Mouse (Mus musculus) E14TG2a.4 (cell line): ENCODE results near the gene Med20.

ENCODE experiments used
- CTCF ChIP-seq: conservative IDR thresholded peaks from 2 replicates; pipeline ENCODE4 v1.5.1; 2014; ENCODE audit warnings: low read length
- NANOG ChIP-seq: IDR thresholded peaks from 2 replicates; pipeline ENCODE4 v1.6.1; 2014; ENCODE audit warnings: borderline replicate concordance, low read length, mixed read lengths

DNA sequence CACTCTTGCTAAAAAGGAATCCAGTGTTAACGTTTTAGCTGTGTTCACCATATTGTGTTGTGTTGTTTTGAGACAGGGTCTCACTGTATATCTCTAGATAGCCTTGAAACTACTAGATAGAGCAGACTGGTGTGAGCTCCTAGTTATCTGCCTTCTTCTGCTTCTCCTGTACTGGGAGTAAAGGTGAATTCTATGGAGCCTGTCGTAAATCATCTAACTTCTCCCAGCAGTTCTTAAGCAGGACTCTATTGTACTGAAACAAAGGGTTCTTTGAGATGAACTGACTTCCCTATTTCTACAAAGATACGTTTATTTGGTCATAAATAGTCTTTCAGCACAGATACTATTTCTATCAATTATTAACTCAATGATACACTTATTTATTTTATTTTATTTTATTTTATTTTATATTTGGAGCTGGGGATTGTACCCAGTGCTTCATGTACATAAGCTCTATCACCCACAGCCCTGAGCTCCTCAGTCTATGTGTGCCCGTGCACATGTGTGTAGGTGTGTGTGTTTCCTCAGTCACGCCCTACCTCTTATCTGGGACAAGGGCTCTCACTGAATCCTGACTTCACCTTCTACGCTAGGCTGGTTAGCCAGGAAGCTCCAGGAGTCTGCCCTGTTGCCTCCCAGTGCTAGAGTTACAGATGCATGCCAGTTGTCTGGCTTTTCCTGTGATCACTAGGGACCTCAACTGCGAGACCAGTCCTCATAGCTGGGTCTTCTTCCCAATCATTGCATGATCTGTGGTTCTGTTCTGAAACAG is 22.8 kb downstream of the Med20 start:
- no peak for TF ChIP-seq CTCF
- no peak for TF ChIP-seq NANOG
